Mouse (Mus musculus) spleen, adult 18-20 months (tissue): ENCODE measurements around the gene Gpa33.
A peak's percentile ranks its signal among the peaks of the same experiment; 100 is the strongest.

ENCODE experiments used
- DNase-seq, 2 experiments: peaks; one replicate each; pipeline ENCODE4 v3.0.0; 2022; ENCODE audit warnings: mixed read lengths in 2 of 2

Gene Gpa33

GRCm38 (mm10) chr1:166130224-166130860 lies at the start of gene Gpa33:
TSS of gene Gpa33 (plus strand) at chr1:166130238.
- no peak for DNase-seq

- DNase-seq: no peak
Observed at GRCm38 (mm10) chr1:166088446-166089170, 41.4 kb upstream of the Gpa33 start.

GRCm38 (mm10) chr1:166089337-166089736 lies 40.7 kb upstream of the Gpa33 start:
- DNase-seq: no peak

- DNase-seq: no peak
Observed at GRCm38 (mm10) chr1:166089739-166090138, 40.3 kb upstream of the Gpa33 start.

GRCm38 (mm10) chr1:166090306-166090705 lies 39.7 kb upstream of the Gpa33 start:
- no peak for DNase-seq

GRCm38 (mm10) chr1:166094462-166094861 lies 35.6 kb upstream of the Gpa33 start:
- DNase-seq: no peak

- no peak for DNase-seq
Observed at GRCm38 (mm10) chr1:166098120-166098519, 31.9 kb upstream of the Gpa33 start.

- peak in 1 of 2 experiments; percentile 23 for DNase-seq
Observed at GRCm38 (mm10) chr1:166102920-166103608, 27.0 kb upstream of the Gpa33 start.

GRCm38 (mm10) chr1:166104858-166105257 lies 25.2 kb upstream of the Gpa33 start:
- DNase-seq: no peak

GRCm38 (mm10) chr1:166105464-166105863 lies 24.6 kb upstream of the Gpa33 start:
- DNase-seq: no peak

GRCm38 (mm10) chr1:166114986-166115385 lies 15.1 kb upstream of the Gpa33 start:
- DNase-seq: no peak

- no peak for DNase-seq
Observed at GRCm38 (mm10) chr1:166115719-166116118, 14.3 kb upstream of the Gpa33 start.

GRCm38 (mm10) chr1:166117866-166118639 lies 12.0 kb upstream of the Gpa33 start:
- no peak for DNase-seq

- DNase-seq: no peak
Observed at GRCm38 (mm10) chr1:166122114-166122513, 7.9 kb upstream of the Gpa33 start.

- no peak for DNase-seq
Observed at GRCm38 (mm10) chr1:166123045-166123444, 7.0 kb upstream of the Gpa33 start.

- no peak for DNase-seq
Observed at GRCm38 (mm10) chr1:166123751-166124150, 6.3 kb upstream of the Gpa33 start.

- DNase-seq: no peak
Observed at GRCm38 (mm10) chr1:166124932-166125593, 5.0 kb upstream of the Gpa33 start.

GRCm38 (mm10) chr1:166126290-166126689 lies 3.7 kb upstream of the Gpa33 start:
- DNase-seq: no peak

- no peak for DNase-seq
Observed at GRCm38 (mm10) chr1:166126795-166127194, 3.2 kb upstream of the Gpa33 start.

- DNase-seq: no peak
Observed at GRCm38 (mm10) chr1:166127719-166128118, 2.3 kb upstream of the Gpa33 start, which contains the start of gene Dusp27. TSS of gene Dusp27 (minus strand) at chr1:166127922.

- DNase-seq: no peak
Observed at GRCm38 (mm10) chr1:166128551-166128950, 1.5 kb upstream of the Gpa33 start.

- no peak for DNase-seq
Observed at GRCm38 (mm10) chr1:166132367-166132766, 2.3 kb downstream of the Gpa33 start.
